Mouse (Mus musculus): ENCODE measurements around the gene Srd5a1.

- TF ChIP-seq CTCF (IDR thresholded peaks at IDR 0.05; ENCODE audit: extremely low read depth, insufficient read length, insufficient replicate concordance, low read depth, low read length): no peak
- no peak for TF ChIP-seq POLR2A (IDR thresholded peaks at IDR 0.05; ENCODE audit: low read depth, low read length)
Measured at GRCm38 (mm10) chr13:69631659-69632058, 20.4 kb upstream of the Srd5a1 start.

Measured in small intestine, adult 2 months (tissue).